Mouse (Mus musculus) adrenal gland, adult (tissue): ENCODE measurements at regions not wholly inside any gene's neighbourhood (a gene's known extent, or its start where the extent isn't known, plus 50 kb on each side); places are given as distances from the start of the nearest gene placed in this dataset.

ENCODE experiments used
- DNase-seq, 2 experiments: peaks; one replicate each; pipeline ENCODE4 v3.0.0; 2022 to 2023; ENCODE audit warnings: low spot score in 1 of 2; ENCODE audit not compliant: inconsistent age in 2 of 2

DNA sequence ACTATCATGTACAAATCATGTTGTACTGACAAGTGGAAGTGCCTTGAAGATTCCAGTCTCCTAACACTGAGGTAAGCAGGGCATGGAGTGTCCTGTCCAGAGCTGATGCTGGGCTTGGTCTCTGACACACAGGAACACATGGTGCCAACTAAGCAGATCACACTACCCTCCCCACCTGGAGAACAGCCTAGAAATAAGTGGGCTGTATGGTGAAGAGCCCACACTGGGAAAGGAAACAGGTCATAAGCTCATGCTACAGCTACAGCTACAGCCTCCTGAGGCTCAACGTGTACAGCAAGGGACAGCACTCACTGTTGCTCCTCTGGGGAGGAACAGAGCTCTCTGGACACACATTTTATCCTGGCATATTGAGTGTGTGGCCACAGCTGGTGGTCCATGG, 89.8 kb upstream of the Atp1a1 start:
- no peak for DNase-seq

DNA sequence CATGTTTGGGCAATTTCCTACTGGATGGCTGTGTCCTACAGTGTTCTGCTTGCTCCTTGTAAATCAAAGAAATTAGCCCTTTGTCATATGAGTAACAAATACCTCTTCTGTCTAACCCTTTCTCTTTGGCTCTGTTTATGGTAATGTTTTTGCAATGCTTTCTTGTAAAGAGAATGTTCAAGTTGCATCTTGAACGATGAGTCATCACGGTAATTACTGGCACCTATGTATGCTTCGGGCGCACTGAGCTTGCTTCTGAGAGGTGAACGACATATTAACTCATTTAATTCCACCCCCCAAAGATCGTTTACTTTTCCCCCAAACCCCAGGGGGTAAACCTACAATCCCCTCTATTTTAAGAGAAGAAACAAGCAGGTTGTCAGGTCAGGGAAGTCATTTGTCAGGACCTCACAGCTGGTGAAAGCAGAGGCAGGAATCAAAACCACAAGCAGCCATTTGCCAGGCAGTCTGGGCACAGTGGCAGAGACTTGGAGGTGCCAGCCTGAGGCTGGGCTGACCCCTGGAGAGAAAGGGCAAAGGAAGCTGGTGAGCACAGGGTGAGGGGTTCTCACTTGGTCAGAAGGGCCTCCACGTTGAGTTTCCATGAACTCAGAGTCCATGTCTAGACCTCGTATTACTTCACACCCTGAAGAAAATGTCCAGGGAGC, 87.6 kb upstream of the Atp1a1 start:
- DNase-seq, result no peak

DNA sequence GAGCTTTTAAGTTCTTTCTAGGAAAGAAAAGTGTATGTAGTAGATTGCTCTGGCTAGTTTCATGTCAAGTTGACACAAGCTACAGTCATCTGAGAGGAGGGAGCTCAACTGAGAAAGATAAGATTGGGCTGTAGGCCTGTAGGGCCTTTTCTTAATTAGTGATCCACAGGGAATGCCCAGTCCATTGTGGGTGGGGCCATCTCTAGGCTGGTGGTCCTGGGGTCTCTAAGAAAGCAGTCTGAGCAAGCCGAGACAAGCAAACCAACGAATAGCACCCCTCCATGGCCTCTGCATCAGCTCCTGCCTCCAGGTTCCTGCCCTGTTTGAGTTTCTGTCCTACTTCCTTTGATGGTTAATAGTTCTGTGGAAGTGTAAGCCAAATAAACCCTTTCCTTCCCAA, 86.3 kb upstream of the Atp1a1 start:
- DNase-seq, result no peak

DNA sequence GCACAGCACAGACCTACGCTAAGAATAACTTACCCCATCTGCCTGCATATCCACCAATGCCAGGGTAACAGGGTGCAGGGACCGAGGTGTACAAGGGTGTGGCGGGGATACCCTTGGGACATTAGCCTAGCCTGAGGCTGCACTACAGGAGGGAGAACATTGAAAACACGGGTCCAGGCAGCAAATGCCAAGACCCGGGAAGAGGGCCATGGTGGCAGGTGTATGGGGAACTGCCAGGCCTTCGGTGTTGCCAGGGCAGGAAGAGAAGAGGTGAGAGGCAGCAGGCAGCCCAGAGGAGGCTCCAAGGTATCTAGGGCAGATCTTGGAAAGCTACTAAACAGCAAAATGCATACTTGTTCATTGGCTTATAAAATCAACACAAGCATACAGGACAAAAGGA, 85.7 kb upstream of the Atp1a1 start:
- no peak for DNase-seq

DNA sequence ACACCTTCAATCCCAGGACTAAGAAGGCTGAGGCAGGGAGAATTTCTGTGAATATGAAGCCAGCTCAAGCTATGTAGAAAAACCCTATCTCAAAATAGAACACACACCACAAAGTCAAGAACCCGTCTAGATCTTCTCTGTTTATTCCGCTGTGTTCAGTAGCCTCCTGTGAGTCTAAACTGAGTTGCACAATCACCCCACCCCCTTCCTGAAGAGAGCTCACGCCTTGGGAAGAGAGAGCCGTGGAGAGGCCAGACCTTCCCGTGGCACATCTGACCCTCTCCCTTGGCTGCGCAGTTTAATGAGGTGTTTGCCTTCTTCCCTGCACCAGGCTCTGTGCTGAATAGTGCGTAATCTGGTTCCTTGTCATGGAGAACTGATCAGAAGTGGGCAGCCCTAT, 80.7 kb upstream of the Atp1a1 start:
- DNase-seq, result no peak

DNA sequence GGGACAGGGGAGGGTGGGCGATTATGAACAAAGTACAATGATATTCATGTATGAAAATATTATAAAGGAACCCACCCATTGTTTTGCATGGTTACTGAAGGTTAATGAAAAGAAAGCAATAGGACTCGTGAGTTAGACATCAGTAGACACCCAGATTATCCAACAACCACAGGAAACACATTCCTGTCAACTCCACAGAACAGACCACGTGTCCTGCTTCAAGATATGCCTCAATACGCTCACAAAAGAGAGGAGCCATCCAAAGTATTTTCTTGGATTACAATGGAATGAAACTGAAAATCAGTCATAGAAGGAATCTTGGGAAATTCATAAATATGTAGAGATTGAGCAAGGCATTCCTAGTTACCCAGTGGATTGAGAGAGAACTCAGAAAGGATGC, 68.5 kb upstream of the Atp1a1 start:
- no peak for DNase-seq

DNA sequence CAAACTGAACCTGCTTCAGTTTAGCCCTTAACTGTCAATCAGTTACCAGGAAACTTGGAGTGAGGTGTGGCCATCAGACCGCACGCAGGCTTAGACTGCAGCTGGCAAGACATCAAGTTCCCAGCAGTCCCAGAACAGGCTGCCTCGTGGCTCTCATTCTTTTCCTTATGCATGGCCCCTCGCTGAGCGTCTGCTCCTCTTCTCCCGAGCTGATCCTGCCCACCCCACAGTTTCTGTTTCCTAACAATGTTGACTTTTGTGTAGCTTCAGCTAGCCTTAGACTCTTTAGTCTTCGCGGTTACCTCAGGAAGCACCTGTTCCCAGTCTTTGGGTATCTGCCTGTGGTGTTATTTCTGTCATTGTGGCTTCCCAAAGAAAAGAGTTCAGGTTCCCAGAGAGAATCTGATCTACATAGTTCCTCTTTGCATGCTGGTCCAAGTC, 66.1 kb upstream of the Atp1a1 start:
- peak in 1 of 2 experiments; percentile 34 for DNase-seq

DNA sequence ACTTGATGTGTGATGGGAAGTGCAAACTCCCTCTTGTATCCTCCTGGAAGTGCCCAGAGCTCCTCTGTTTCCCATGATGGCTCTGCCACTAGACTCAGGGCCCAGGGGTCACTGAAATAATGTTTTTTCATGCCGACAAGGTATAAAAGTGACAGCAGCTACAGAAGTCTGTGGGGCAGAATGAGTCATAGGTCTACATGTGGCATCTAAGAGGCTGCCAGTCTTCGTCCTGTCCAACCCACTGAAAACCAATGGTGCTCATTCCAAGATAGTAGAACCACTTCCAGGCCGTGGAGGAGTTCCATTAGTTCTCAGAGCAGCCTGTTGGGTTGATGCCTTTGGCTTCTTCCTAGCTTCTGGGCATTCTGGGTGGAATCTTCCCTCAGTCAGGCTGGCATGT, 65.3 kb upstream of the Atp1a1 start:
- peak; percentile 20 to 62 for DNase-seq

DNA sequence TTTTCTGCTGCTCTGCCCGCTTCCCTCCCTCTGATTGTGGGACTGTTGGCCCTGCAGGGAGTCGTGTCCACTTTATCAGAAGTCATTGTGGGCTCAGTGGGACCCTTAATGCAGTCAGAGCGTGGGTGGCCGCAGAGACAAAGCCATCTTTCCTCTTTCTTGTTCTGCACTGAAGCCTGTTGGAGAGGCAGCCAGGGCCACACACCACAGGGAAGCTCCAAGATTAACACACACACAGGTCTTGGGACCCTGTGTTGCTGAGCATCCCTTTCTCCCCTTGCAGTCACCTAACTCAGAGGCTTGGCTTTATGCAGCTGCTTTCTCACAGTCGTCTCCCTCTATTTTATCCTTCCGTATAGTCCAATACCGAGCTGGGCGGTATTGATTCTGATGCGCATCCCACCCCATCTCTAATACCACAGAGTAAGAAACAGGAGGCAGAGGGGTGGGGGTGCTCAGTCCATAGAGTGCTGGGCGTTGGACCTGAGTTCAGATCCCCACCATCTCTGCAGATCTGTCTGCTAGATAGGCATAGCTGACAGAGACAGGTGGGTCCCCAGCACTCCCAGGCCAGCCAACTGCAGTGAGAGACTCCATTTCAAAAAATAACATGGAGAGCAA, 63.4 kb upstream of the Atp1a1 start:
- DNase-seq, result no peak

DNA sequence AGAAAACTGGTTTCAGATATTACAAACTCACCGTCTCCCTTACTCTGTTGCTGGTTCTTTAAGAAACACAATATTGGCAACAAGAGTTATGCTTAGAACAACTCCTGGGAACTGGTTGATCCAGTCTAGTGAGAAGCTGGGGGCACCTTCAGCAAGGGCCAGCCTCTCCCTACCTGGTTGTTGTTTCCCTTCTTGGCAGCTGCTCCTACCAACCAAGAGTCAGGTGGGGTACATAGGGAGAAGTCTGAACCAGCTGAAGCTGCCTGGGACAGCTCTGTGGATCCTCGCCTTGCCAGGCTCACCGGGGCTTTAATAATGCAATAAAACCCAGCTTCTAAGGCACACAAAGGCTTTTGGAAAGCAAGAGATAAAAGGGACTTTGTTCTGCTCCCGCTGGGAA, 62.7 kb upstream of the Atp1a1 start:
- no peak for DNase-seq

DNA sequence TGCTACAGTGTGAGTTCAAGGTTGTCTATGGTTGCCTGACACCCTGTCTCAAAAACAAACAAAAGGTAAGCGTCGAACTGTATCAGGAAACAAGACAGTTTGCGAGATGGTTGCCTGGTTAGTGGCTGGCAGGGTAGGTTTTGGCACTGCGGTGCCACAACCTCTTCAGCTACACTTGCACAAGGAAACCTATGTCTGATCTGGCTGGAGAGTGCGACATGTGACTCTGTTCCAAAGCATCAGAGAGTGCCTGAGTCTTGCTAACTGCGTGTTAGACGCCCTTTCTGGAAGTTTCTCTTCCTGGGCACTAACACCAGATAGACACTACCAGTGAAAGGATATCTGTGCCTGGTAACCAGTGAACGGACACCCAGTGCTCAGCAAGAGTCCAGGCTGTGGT, 62.1 kb upstream of the Atp1a1 start:
- no peak for DNase-seq

DNA sequence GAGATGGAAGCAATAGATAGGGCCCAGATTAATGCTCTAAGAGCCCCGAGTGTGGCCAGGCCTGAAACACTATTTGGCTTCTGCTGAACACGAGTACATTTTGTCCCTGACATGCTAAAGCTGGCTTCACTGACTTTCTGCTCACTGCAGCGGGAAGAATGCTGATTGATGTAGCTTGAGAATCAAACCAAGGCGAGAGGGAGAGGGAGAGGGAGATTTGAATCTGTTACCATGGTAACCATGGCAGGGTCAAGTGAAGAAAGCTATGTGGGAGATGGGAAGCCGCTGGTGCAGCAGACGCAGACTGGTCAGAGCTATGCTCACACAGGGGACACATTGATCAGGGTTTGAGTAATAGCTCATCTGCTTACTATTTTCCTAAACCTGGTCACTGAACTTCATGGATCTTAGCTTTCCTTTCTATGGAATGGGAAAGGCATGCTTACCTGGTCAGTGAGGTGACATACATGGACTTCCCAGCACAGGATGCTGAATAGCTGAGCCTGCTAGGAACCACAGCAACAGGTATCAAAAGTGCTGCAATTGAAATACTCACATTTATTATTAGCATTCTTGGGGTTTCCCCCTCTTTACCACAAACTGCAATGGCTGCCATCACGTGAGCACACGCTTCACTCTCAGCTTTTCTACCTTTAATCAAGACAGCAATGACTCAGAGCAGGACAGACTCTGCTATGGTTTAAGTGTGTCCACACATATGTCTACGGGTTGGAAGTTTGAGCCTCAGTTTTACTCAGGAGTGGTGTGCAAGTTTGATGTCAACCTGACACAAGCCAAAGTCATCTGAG, 56.9 kb upstream of the Atp1a1 start:
- DNase-seq, result peak; percentile 43 to 61

DNA sequence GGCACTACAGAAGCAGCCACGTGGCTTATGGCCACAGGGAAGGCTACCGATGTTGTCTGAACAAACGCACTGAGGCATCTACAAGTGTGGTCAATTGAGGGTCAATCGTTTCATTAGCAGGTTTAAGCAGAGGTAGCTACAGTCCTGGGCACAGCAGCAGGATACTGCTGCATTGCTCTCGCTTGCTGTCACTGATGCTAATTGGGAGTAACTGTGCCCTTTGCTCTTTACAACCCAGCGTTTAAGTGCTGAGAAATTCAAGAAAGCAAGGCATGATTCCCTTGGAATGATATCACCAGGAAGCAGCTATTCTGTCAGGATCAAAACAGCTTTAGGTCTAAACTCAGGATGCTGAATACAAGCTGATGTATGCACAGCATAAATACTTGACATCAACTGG, 56.2 kb upstream of the Atp1a1 start:
- no peak for DNase-seq

DNA sequence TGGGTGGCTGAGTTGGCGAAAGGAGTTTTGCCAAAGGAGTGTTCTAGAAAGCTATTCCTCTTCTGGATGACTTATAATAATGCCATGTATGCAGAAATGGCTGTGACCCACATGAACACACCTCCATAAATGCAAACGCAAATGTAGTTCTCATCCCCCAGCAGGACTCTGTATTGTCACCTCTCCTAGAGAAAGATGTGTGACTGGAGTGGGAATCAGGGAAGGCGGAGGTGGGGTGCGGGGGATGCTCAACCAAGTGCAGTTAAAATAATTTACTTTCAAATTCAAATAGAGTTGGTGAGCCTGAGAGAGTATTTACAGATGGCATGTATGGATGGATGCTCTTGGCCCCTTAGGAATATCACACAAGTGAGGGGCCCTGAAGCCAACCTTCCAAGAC, 55.7 kb upstream of the Atp1a1 start:
- DNase-seq, result no peak

DNA sequence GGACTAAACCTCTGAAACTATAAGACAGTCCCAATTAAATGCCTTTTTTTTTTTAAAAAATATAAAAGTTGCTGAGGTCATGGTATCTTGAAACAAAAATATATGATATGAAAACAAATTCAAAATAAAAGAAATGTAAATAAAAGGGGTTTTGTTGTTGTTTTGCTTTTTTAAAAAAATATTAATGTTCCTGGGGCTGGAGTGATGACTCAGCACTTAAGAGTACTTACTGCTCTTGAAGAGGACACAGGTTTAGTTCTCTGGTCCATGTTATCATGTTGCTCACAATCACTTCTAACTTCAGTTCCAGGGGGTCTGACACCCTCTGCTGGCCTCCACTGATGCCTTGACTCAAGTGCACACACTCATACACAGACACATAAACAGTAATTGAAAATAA, 53.5 kb upstream of the Atp1a1 start:
- no peak for DNase-seq

DNA sequence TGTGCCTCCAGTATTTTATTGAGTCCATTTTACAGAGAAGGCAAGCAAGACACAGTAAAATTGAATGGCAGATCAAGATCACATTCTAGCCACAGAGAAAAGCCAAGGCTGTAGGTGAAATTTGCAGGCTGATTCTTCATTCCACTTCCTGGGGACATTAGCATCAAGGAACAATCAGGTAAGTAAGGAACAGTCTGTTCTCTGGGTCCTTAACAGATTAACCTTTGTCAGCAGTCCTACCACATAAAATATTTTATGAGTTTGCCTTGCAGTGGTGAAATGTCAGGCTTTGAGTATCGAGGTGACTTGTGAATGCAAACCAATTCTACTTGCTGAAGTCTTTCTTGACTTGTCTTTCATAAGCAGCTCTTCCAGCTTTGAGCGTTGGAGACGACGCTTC, 50.2 kb upstream of the Atp1a1 start:
- no peak for DNase-seq
